Mouse (Mus musculus) C2C12 (cell line): Measurements from ENCODE around the gene Ttbk1. TPM values are rescaled to one million over a fixed set of nuclear protein-coding genes. Genes with fewer than 3 reads are reported as not detected.

Experiments used
- H3K27me3 ChIP-seq: one replicate; pipeline ENCODE4 v1.6.1; 2011; ENCODE audit not compliant: control insufficient read depth, insufficient read depth, insufficient read length
- H3K36me3 ChIP-seq: one replicate; pipeline ENCODE4 v1.6.1; 2011; ENCODE audit not compliant: control insufficient read depth, insufficient read depth
- H3K4me3 ChIP-seq: one replicate; pipeline ENCODE4 v1.5.1; 2011; ENCODE audit warnings: mild to moderate bottlenecking, control low read depth; ENCODE audit not compliant: poor library complexity, insufficient read depth, severe bottlenecking
- H3K79me2 ChIP-seq: one replicate; pipeline ENCODE4 v1.6.1; 2011; ENCODE audit not compliant: control insufficient read depth, insufficient read depth
- H3K79me3 ChIP-seq: one replicate; pipeline ENCODE4 v1.6.1; 2011; ENCODE audit warnings: low read depth, control low read depth
- H3ac ChIP-seq: one replicate; pipeline ENCODE3; 2011; ENCODE audit warnings: low read depth; ENCODE audit not compliant: control insufficient read depth, insufficient read length
- CEBPB ChIP-seq: IDR thresholded peaks from one replicate; pipeline ENCODE4 v1.6.1; 2011; ENCODE audit warnings: low read depth, mild to moderate bottlenecking, control low read depth, moderate library complexity
- CTCF ChIP-seq: IDR thresholded peaks from one replicate; pipeline ENCODE4 v1.5.1; 2011; ENCODE audit not compliant: control insufficient read depth, insufficient read depth, insufficient read length
- FOSL1 ChIP-seq: IDR thresholded peaks from one replicate; pipeline ENCODE4 v1.8.0; 2011; ENCODE audit warnings: mild to moderate bottlenecking, low read length; ENCODE audit not compliant: poor library complexity, insufficient read depth, severe bottlenecking
- MAX ChIP-seq: IDR thresholded peaks from one replicate; pipeline ENCODE4 v1.6.1; 2011; ENCODE audit warnings: mild to moderate bottlenecking, control low read depth
- MYOD1 ChIP-seq: IDR thresholded peaks from one replicate; pipeline ENCODE4 v1.6.1; 2011; ENCODE audit warnings: low read depth; ENCODE audit not compliant: control insufficient read depth, insufficient read length
- MYOG ChIP-seq: IDR thresholded peaks from one replicate; pipeline ENCODE4 v1.6.1; 2011; ENCODE audit not compliant: control insufficient read depth, insufficient read length; ENCODE audit errors: extremely low read depth
- USF1 ChIP-seq: IDR thresholded peaks from one replicate; pipeline ENCODE4 v1.6.1; 2011; ENCODE audit warnings: low read depth, mild to moderate bottlenecking, control low read depth, moderate library complexity
- polyA plus RNA-seq: library from polyadenylated mRNA; unstranded; fragments of >200 nt; fragmentation: generic; extraction: Trizol; gene quantifications from one replicate; pipeline ENCODE4 v1.2.1, GENCODE M21; 2012; ENCODE audit warnings: missing spikeins

The Ttbk1 gene
- polyA plus RNA-seq, 1 experiment, result 0.01 TPM

DNA sequence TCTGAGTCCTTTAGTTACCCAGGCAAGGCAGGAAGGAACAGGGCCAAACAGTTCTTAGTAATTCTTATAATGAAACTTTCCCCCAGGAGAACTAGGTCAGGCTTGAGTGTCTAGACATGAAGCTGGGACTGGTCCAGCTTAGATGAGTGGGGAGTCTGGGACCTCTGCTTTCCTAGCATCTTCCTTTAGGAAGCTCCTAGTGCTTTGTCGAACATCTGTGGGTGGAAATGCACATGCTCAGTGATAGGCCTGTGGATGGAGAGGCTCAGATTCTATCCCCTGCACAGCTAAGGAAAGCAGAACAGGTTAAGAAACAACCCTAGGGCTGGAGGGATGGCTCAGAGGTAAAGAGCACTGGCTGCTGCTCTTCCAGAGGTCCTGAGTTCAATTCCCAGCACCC, 92.8 kb downstream of the Ttbk1 start:
- peaks cover 43% of the 10 kb centered on the region for H3K36me3 ChIP-seq
- H3K79me3 ChIP-seq, result no peaks in the 10 kb centered on the region
- TF ChIP-seq CEBPB (no peak), MYOD1 (no peak), CTCF (no peak), USF1 (no peak), FOSL1 (no peak), MYOG (no peak), MAX (no peak)
- H3K27me3 ChIP-seq, result no peaks in the 10 kb centered on the region
- no peak overlapping the region for H3ac ChIP-seq
- H3K79me2 ChIP-seq, result no peaks in the 10 kb centered on the region
- H3K4me3 ChIP-seq, result no peak overlapping the region

DNA sequence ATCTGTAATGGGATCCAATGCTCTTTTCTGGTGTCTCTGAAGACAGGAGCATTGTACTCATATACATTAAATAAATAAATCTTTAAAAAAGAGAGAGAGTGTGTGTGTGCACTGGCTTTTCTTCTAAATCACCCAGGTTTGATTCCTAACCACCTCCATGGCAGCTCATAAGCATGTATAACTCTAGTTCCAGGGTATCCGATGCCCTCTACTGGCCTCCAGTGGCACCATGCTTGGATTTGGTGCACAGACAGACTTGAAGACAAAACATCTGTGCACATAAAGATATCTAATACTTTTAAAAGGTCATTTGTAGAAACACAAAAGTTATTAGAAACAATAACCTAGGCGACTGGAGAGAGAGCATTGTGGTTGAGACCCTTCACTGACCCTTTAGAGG, 94.5 kb downstream of the Ttbk1 start:
- Histone ChIP-seq H3K4me3 (no peak overlapping the region), H3K27me3 (no peaks in the 10 kb centered on the region), H3K79me3 (no peaks in the 10 kb centered on the region), H3K79me2 (no peaks in the 10 kb centered on the region), H3K36me3 (peaks cover 36% of the 10 kb centered on the region), H3ac (no peak overlapping the region)
- TF ChIP-seq MYOD1, result no peak
- TF ChIP-seq CTCF, result peak; percentile 31

Other genes starting within 250 kb of the Ttbk1 start
- 125 TPM for gene Polr1c, start 239.6 kb downstream of the Ttbk1 start, polyA plus RNA-seq
- gene Yipf3, start 239.6 kb downstream of the Ttbk1 start, polyA plus RNA-seq, result 78.3 TPM
- gene Lrrc73, start 234.1 kb downstream of the Ttbk1 start, polyA plus RNA-seq, result 5.3 TPM
- gene Tjap1, start 204.6 kb downstream of the Ttbk1 start, polyA plus RNA-seq, result 79.3 TPM
- 14.7 TPM for gene Dlk2, start 190.3 kb downstream of the Ttbk1 start, polyA plus RNA-seq
- gene Abcc10, start 159.3 kb downstream of the Ttbk1 start, polyA plus RNA-seq, result 4.0 TPM
- 3.4 TPM for gene Zfp318, start 103.9 kb downstream of the Ttbk1 start, polyA plus RNA-seq
- gene Crip3, start 58.7 kb downstream of the Ttbk1 start, polyA plus RNA-seq, result not detected
- not detected for gene Slc22a7, start 49.2 kb downstream of the Ttbk1 start, polyA plus RNA-seq
- 68.0 TPM for gene Dnph1, start 9.0 kb upstream of the Ttbk1 start, polyA plus RNA-seq
- gene Cul9, start 58.7 kb upstream of the Ttbk1 start, polyA plus RNA-seq, result 0.60 TPM
- gene Srf, start 68.5 kb upstream of the Ttbk1 start, polyA plus RNA-seq, result 101 TPM
- gene Ptk7, start 141.8 kb upstream of the Ttbk1 start, polyA plus RNA-seq, result 26.1 TPM
- gene Klc4, start 158.3 kb upstream of the Ttbk1 start, polyA plus RNA-seq, result 7.8 TPM
- 151 TPM for gene Mrpl2, start 158.6 kb upstream of the Ttbk1 start, polyA plus RNA-seq
- gene Cul7, start 162.7 kb upstream of the Ttbk1 start, polyA plus RNA-seq, result 49.4 TPM
- 45.8 TPM for gene Rrp36, start 186.7 kb upstream of the Ttbk1 start, polyA plus RNA-seq
- 141 TPM for gene Mea1, start 191.1 kb upstream of the Ttbk1 start, polyA plus RNA-seq
- gene Klhdc3, start 193.2 kb upstream of the Ttbk1 start, polyA plus RNA-seq, result 58.6 TPM
- 99.5 TPM for gene Ppp2r5d, start 217.4 kb upstream of the Ttbk1 start, polyA plus RNA-seq
- gene Pex6, start 223.8 kb upstream of the Ttbk1 start, polyA plus RNA-seq, result 24.7 TPM
- gene Gnmt, start 241.5 kb upstream of the Ttbk1 start, polyA plus RNA-seq, result 0.08 TPM